Mouse (Mus musculus) MEL (cell line): ENCODE results near the gene Ubap2l. TPM values are rescaled to one million over a fixed set of nuclear protein-coding genes. Genes with fewer than 3 reads are reported as not detected.

Source experiments
- DNase-seq: peaks from one replicate; pipeline ENCODE4 v3.0.0; 2011; ENCODE audit warnings: low read depth, low spot score
- H3K27ac ChIP-seq: 2 replicates; pipeline ENCODE4 v1.5.1; 2012; ENCODE audit warnings: low read depth, mild to moderate bottlenecking, control low read depth, low read length, moderate library complexity; ENCODE audit not compliant: control insufficient read depth
- H3K27me3 ChIP-seq, 2 experiments: fragments of 150-350 bp in 1 of 2; sonication (generic) in 1 of 2; 2 replicates each; pipeline ENCODE4 v1.6.1; 2012; ENCODE audit warnings: low read length in 2 of 2, mild to moderate bottlenecking in 2 of 2, improper control_type of control experiment in 1 of 2, moderate library complexity in 1 of 2; ENCODE audit not compliant: insufficient read depth in 2 of 2, control insufficient read depth in 1 of 2
- H3K36me3 ChIP-seq, 2 experiments: 2 replicates each; pipeline ENCODE4 v1.6.1; 2012 to 2014; ENCODE audit warnings: low read length in 2 of 2, improper control_type of control experiment in 1 of 2, inconsistent platforms in 1 of 2, mild to moderate bottlenecking in 1 of 2; ENCODE audit not compliant: insufficient read depth in 2 of 2, control insufficient read depth in 1 of 2
- H3K4me1 ChIP-seq, 2 experiments: fragments of 150-350 bp in 1 of 2; sonication (generic) in 1 of 2; 2 replicates each; pipeline ENCODE4 v1.6.1; 2012; ENCODE audit warnings: low read length in 2 of 2, improper control_type of control experiment in 1 of 2, mild to moderate bottlenecking in 1 of 2; ENCODE audit not compliant: insufficient read depth in 2 of 2, control insufficient read depth in 1 of 2
- H3K4me3 ChIP-seq, 2 experiments: fragments of 150-350 bp in 1 of 2; sonication (generic) in 1 of 2; 2 replicates each; pipeline ENCODE4 v1.5.1; 2012; ENCODE audit warnings: low read depth in 2 of 2, low read length in 2 of 2, mild to moderate bottlenecking in 2 of 2, moderate library complexity in 2 of 2, control low read depth in 1 of 2, improper control_type of control experiment in 1 of 2; ENCODE audit not compliant: control insufficient read depth in 1 of 2, insufficient read depth in 1 of 2
- H3K79me2 ChIP-seq: 2 replicates; pipeline ENCODE4 v1.6.1; 2012; ENCODE audit warnings: mild to moderate bottlenecking, low read length, moderate library complexity; ENCODE audit not compliant: control insufficient read depth, poor library complexity, insufficient read depth
- H3K9ac ChIP-seq: 2 replicates; pipeline ENCODE4 v1.6.1; 2012; ENCODE audit warnings: low read depth, mild to moderate bottlenecking, control low read depth, low read length, moderate library complexity; ENCODE audit not compliant: control insufficient read depth, poor library complexity, severe bottlenecking
- H3K9me3 ChIP-seq: fragments of 150-350 bp; sonication (generic); replicated peaks from 2 replicates; pipeline ENCODE4 v1.6.1; 2012; ENCODE audit warnings: mild to moderate bottlenecking, low read length, improper control_type of control experiment, moderate library complexity; ENCODE audit not compliant: insufficient read depth
- BHLHE40 ChIP-seq: IDR thresholded peaks from 2 replicates; pipeline ENCODE4 v1.6.1; 2012; ENCODE audit warnings: low read depth, mild to moderate bottlenecking, inconsistent platforms, low read length, improper control_type of control experiment, borderline replicate concordance
- CHD1 ChIP-seq: IDR thresholded peaks from 2 replicates; pipeline ENCODE4 v1.6.1; 2012; ENCODE audit warnings: low read depth, mild to moderate bottlenecking, inconsistent platforms, low read length, improper control_type of control experiment
- CHD2 ChIP-seq: IDR thresholded peaks from 2 replicates; pipeline ENCODE4 v1.6.1; 2011; ENCODE audit warnings: low read length, improper control_type of control experiment
- EP300 ChIP-seq, 2 experiments: IDR thresholded peaks; 2 replicates each; pipeline ENCODE4 v1.6.1; 2011; ENCODE audit warnings: improper control_type of control experiment in 2 of 2, low read length in 2 of 2, low read depth in 1 of 2, mild to moderate bottlenecking in 1 of 2
- ETS1 ChIP-seq: IDR thresholded peaks from 2 replicates; pipeline ENCODE4 v1.6.1; 2012; ENCODE audit warnings: low read depth, mild to moderate bottlenecking, inconsistent platforms, low read length, improper control_type of control experiment, moderate library complexity
- GABPA ChIP-seq: IDR thresholded peaks from 2 replicates; pipeline ENCODE4 v1.6.1; 2012; ENCODE audit warnings: low read depth, mild to moderate bottlenecking, inconsistent platforms, low read length, improper control_type of control experiment, moderate library complexity
- GATA1 ChIP-seq: IDR thresholded peaks from 2 replicates; pipeline ENCODE4 v1.6.1; 2011; ENCODE audit warnings: low read depth, low read length, improper control_type of control experiment
- HCFC1 ChIP-seq: IDR thresholded peaks from 2 replicates; pipeline ENCODE4 v1.6.1; 2012; ENCODE audit warnings: low read depth, mild to moderate bottlenecking, inconsistent platforms, low read length, improper control_type of control experiment, moderate library complexity
- MAFK ChIP-seq: IDR thresholded peaks from 2 replicates; pipeline ENCODE4 v1.6.1; 2011; ENCODE audit warnings: low read depth, mild to moderate bottlenecking, low read length, improper control_type of control experiment, borderline replicate concordance
- MAX ChIP-seq: IDR thresholded peaks from 2 replicates; pipeline ENCODE4 v1.6.1; 2011; ENCODE audit warnings: low read length, improper control_type of control experiment
- MEF2A ChIP-seq: IDR thresholded peaks from 2 replicates; pipeline ENCODE4 v1.6.1; 2014; ENCODE audit warnings: low read depth, mild to moderate bottlenecking, inconsistent platforms, low read length, improper control_type of control experiment; ENCODE audit not compliant: poor library complexity, insufficient replicate concordance, severe bottlenecking; ENCODE audit errors: extremely low read depth
- MXI1 ChIP-seq: IDR thresholded peaks from 2 replicates; pipeline ENCODE4 v1.6.1; 2011; ENCODE audit warnings: mild to moderate bottlenecking, low read depth, low read length, improper control_type of control experiment
- NELFE ChIP-seq: IDR thresholded peaks from 2 replicates; pipeline ENCODE4 v1.6.1; 2011; ENCODE audit warnings: low read depth, low read length, improper control_type of control experiment
- POLR2AphosphoS2 ChIP-seq: IDR thresholded peaks from 2 replicates; pipeline ENCODE4 v1.6.1; 2011; ENCODE audit warnings: low read length, improper control_type of control experiment
- POLR2AphosphoS5 ChIP-seq: IDR thresholded peaks from 2 replicates; pipeline ENCODE4 v1.6.1; 2012; ENCODE audit warnings: low read depth, borderline replicate concordance, mild to moderate bottlenecking, inconsistent platforms, low read length, moderate library complexity, mixed read lengths
- RCOR1 ChIP-seq: IDR thresholded peaks from 2 replicates; pipeline ENCODE4 v1.6.1; 2012; ENCODE audit warnings: low read depth, mild to moderate bottlenecking, inconsistent platforms, low read length, improper control_type of control experiment
- SIN3A ChIP-seq: IDR thresholded peaks from 2 replicates; pipeline ENCODE4 v1.6.1; 2012; ENCODE audit warnings: low read length, improper control_type of control experiment, inconsistent platforms
- TAL1 ChIP-seq: IDR thresholded peaks from 2 replicates; pipeline ENCODE4 v1.6.1; 2012; ENCODE audit warnings: mild to moderate bottlenecking, inconsistent platforms, low read length, moderate library complexity, mixed read lengths
- TCF12 ChIP-seq: IDR thresholded peaks from 2 replicates; pipeline ENCODE4 v1.6.1; 2014; ENCODE audit warnings: low read depth, mild to moderate bottlenecking, inconsistent platforms, low read length, improper control_type of control experiment, moderate library complexity
- USF1 ChIP-seq: IDR thresholded peaks from 2 replicates; pipeline ENCODE4 v1.6.1; 2014; ENCODE audit warnings: low read depth, mild to moderate bottlenecking, inconsistent platforms, low read length, improper control_type of control experiment, moderate library complexity
- USF2 ChIP-seq, 2 experiments: IDR thresholded peaks; 2 replicates each; pipeline ENCODE4 v1.6.1; 2011 to 2012; ENCODE audit warnings: improper control_type of control experiment in 2 of 2, low read length in 2 of 2, borderline replicate concordance in 1 of 2, inconsistent platforms in 1 of 2, low read depth in 1 of 2, mild to moderate bottlenecking in 1 of 2; ENCODE audit not compliant: insufficient read depth in 1 of 2
- ZNF384 ChIP-seq: IDR thresholded peaks from 2 replicates; pipeline ENCODE4 v1.6.1; 2012; ENCODE audit warnings: low read depth, mild to moderate bottlenecking, inconsistent platforms, low read length, improper control_type of control experiment
- polyA plus RNA-seq, 2 experiments: library from polyadenylated mRNA; stranded (reverse) in 1 of 2; unstranded in 1 of 2; fragments of >175 nt in 1 of 2; fragments of >200 nt in 1 of 2; gene quantifications; 2 replicates each; pipeline versions ENCODE4 v1.2.1 to v1.2.4; 2012; ENCODE audit warnings: low replicate concordance in 2 of 2, low read depth in 1 of 2; ENCODE audit not compliant: insufficient read length in 2 of 2, insufficient read depth in 1 of 2, missing spikeins in 1 of 2
- total RNA-seq: library from RNA; depleted of rRNA; stranded (reverse); fragments of 300-350 nt; gene quantifications from 2 replicates; pipeline ENCODE4 v1.2.3, GENCODE M21; 2012

Gene Ubap2l
- total and polyA plus RNA-seq, 3 experiments: 107 to 442 (median 247) TPM

- Histone ChIP-seq H3K9ac (no peak overlapping the region), H3K36me3 (peaks cover 23 to 48% of the 10 kb centered on the region in 2 experiments), H3K9me3 (no peaks in the 10 kb centered on the region), H3K27me3 (no peaks in the 10 kb centered on the region), H3K4me3 (no peak overlapping the region), H3K79me2 (peaks cover 55% of the 10 kb centered on the region), H3K4me1 (peaks cover 22 to 44% of the 10 kb centered on the region in 2 experiments), H3K27ac (no peak overlapping the region)
- peak; percentile 59 for TF ChIP-seq RCOR1
- peak; percentile 63 for TF ChIP-seq MXI1
- TF ChIP-seq USF1: peak; percentile 60; the same call in 1 of the 2 replicates
- no peak for TF ChIP-seq MEF2A
- TF ChIP-seq SIN3A: peak; percentile 73
- 0 out of 2 replicates have a peak, but pooled peaks have one; percentile 52 for TF ChIP-seq CHD1
- 0 out of 2 replicates have a peak, but pooled peaks have one; percentile 24 for TF ChIP-seq ETS1
- TF ChIP-seq EP300 (IDR thresholded peaks at IDR 0.05; ENCODE audit: low read depth in 1 of 2, low read length in 2 of 2): peak; percentile 58
- peak; percentile 32; the same call in 1 of the 2 replicates for TF ChIP-seq TCF12
- TF ChIP-seq GABPA: no peak
- peak; percentile 69 for TF ChIP-seq GATA1
- no peak for TF ChIP-seq CHD2
- peak; percentile 78 for TF ChIP-seq BHLHE40
- peak; percentile 63 for DNase-seq
These were observed 33.6 kb upstream of the Ubap2l start for GRCm38 (mm10) chr3:90086068-90086467.

- peaks cover 16 to 50% of the 10 kb centered on the region in 2 experiments for H3K36me3 ChIP-seq
- DNase-seq: peak; percentile 39
- H3K27ac ChIP-seq: no peak overlapping the region
These were observed 32.9 kb upstream of the Ubap2l start for GRCm38 (mm10) chr3:90085281-90085680.

More at GRCm38 (mm10) chr3:90085281-90085680, 32.9 kb upstream of the Ubap2l start:
- H3K4me3 ChIP-seq: no peak overlapping the region
- TF ChIP-seq POLR2AphosphoS5 (no peak), MEF2A (no peak), MAFK (no peak), ETS1 (no peak), RCOR1 (no peak), EP300 (IDR thresholded peaks at IDR 0.05; ENCODE audit: low read depth in 1 of 2, low read length in 2 of 2) (no peak), TAL1 (no peak), MXI1 (no peak), USF1 (no peak), HCFC1 (no peak), POLR2AphosphoS2 (no peak), NELFE (no peak), TCF12 (no peak), USF2 (IDR thresholded peaks at IDR 0.05; ENCODE audit: borderline replicate concordance in 1 of 2, insufficient read depth in 1 of 2, low read depth in 1 of 2, low read length in 2 of 2) (no peak), ZNF384 (no peak), MAX (no peak), BHLHE40 (no peak)
- no peaks in the 10 kb centered on the region for H3K9me3 ChIP-seq
- peaks cover 22 to 46% of the 10 kb centered on the region in 2 experiments for H3K4me1 ChIP-seq
- no peak overlapping the region for H3K9ac ChIP-seq
- no peaks in the 10 kb centered on the region for H3K27me3 ChIP-seq
- H3K79me2 ChIP-seq: peaks cover 59% of the 10 kb centered on the region
